Mouse (Mus musculus) erythroblast, embryonic 14.5 days (primary cell): Measurements from ENCODE around the gene Slc25a38.

Experiments
- GATA1 ChIP-seq: IDR thresholded peaks from 2 replicates; pipeline ENCODE4 v1.6.1; 2012; ENCODE audit warnings: low read length, inconsistent platforms, mixed read lengths
- TAL1 ChIP-seq: IDR thresholded peaks from 3 replicates; pipeline ENCODE4 v1.6.1; 2012; ENCODE audit warnings: low read length, inconsistent platforms, mixed read lengths

- TF ChIP-seq GATA1 (no peak), TAL1 (no peak)
Measured at GRCm38 (mm10) chr9:120091086-120091485, 19.1 kb upstream of the Slc25a38 start.
